Mouse (Mus musculus) limb, embryonic 14.5 days (tissue): ENCODE measurements around the gene Gm609. TPM values are rescaled to one million over a fixed set of nuclear protein-coding genes. Genes with fewer than 3 reads are reported as not detected.

ENCODE experiments used
- ATAC-seq: fragments of 200-750 bp; cut with Nextera tagmentation; 2 replicates; pipeline ENCODE4 v1.8.0; 2017; ENCODE audit warnings: low read depth, moderate number of reproducible peaks, moderate TSS enrichment; ENCODE audit not compliant: low FRiP score
- DNase-seq: peaks from one replicate; pipeline ENCODE4 v3.0.0-alpha.2; 2015; ENCODE audit warnings: low spot score
- H3K27ac ChIP-seq: fragments of 300-500 bp; sonication (generic); replicated peaks from 2 replicates; pipeline ENCODE4 v1.5.1; 2014; ENCODE audit warnings: low read depth, mild to moderate bottlenecking, low read length, moderate library complexity, mixed read lengths
- H3K27me3 ChIP-seq: fragments of 300-500 bp; sonication (generic); 2 replicates; pipeline ENCODE4 v1.6.1; 2014; ENCODE audit warnings: low read length, mixed read lengths; ENCODE audit not compliant: control insufficient read depth, insufficient read depth
- H3K36me3 ChIP-seq: fragments of 300-500 bp; sonication (generic); 2 replicates; pipeline ENCODE4 v1.6.1; 2014; ENCODE audit warnings: mild to moderate bottlenecking, low read length, moderate library complexity, mixed read lengths; ENCODE audit not compliant: control insufficient read depth, insufficient read depth
- H3K4me1 ChIP-seq: fragments of 300-500 bp; sonication (generic); 2 replicates; pipeline ENCODE4 v1.6.1; 2014; ENCODE audit warnings: antibody characterized with exemption, low read length, mixed read lengths; ENCODE audit not compliant: control insufficient read depth, insufficient read depth
- H3K4me2 ChIP-seq: fragments of 300-500 bp; sonication (generic); replicated peaks from 2 replicates; pipeline ENCODE4 v1.6.1; 2014; ENCODE audit warnings: low read depth, mild to moderate bottlenecking, low read length, moderate library complexity; ENCODE audit not compliant: severe bottlenecking
- H3K4me3 ChIP-seq: fragments of 300-500 bp; sonication (generic); replicated peaks from 2 replicates; pipeline ENCODE4 v1.5.1; 2014; ENCODE audit warnings: low read length
- H3K9ac ChIP-seq: fragments of 300-500 bp; sonication (generic); 2 replicates; pipeline ENCODE4 v1.6.1; 2014; ENCODE audit warnings: mild to moderate bottlenecking, low read depth, low read length, moderate library complexity; ENCODE audit not compliant: severe bottlenecking
- H3K9me3 ChIP-seq: fragments of 300-500 bp; sonication (generic); 2 replicates; pipeline ENCODE4 v1.6.1; 2016; ENCODE audit warnings: low read length; ENCODE audit not compliant: control insufficient read depth
- POLR2A ChIP-seq: fragments of 200-500 bp; IDR thresholded peaks from 2 replicates; pipeline ENCODE4 v1.8.0; 2012; ENCODE audit warnings: inconsistent platforms, mild to moderate bottlenecking, moderate library complexity, borderline replicate concordance; ENCODE audit not compliant: insufficient read depth, insufficient read length; ENCODE audit errors: extremely low read depth
- WGBS: fragments of 180-500 bp; shearing (Covaris S2); extraction: QIAGEN DNeasy Blood & Tissue Kit; methylation state at CpG from one replicate; pipeline ENCODE4 v1.1.7; 2014; 5-methylcytosine and 5-hydroxymethylcytosine counted together
- polyA plus RNA-seq, 2 experiments: library from polyadenylated mRNA; depleted of rRNA in 1 of 2; stranded (reverse) in 1 of 2; unstranded in 1 of 2; fragments of >200 nt; fragmentation: Nextera tagmentation in 1 of 2; extraction: Ambion mirVana in 1 of 2; gene quantifications; 2 replicates each; pipeline versions ENCODE4 v1.2.1 to v1.2.3; 2012 to 2014

The Gm609 gene
- polyA plus RNA-seq, 2 experiments: not detected

- H3K4me3 ChIP-seq: no peak overlapping the region
- no peak overlapping the region for H3K4me2 ChIP-seq
- no peak overlapping the region for H3K27ac ChIP-seq
- H3K36me3 ChIP-seq: no peaks in the 10 kb centered on the region
- no peaks in the 10 kb centered on the region for H3K27me3 ChIP-seq
- no peaks in the 10 kb centered on the region for H3K9me3 ChIP-seq
- no peak for TF ChIP-seq POLR2A
- DNase-seq (no peak), ATAC-seq (no peak)
- 95% methylated on average over 2 of the region's 2 CpGs for WGBS
- H3K9ac ChIP-seq: no peak overlapping the region
- no peaks in the 10 kb centered on the region for H3K4me1 ChIP-seq
Observed at GRCm38 (mm10) chr16:45397440-45397839, 95.3 kb downstream of the Gm609 start.

- Histone ChIP-seq H3K9me3 (no peaks in the 10 kb centered on the region), H3K4me3 (no peak overlapping the region)
- no peak for TF ChIP-seq POLR2A
Observed at GRCm38 (mm10) chr16:45392246-45392645, 100.5 kb downstream of the Gm609 start.

GRCm38 (mm10) chr16:45391680-45392079 lies 101.1 kb downstream of the Gm609 start:
- no peak overlapping the region for H3K27ac ChIP-seq
- WGBS: 92% methylated on average over 3 of the region's 3 CpGs
- H3K9me3 ChIP-seq: no peaks in the 10 kb centered on the region
- no peak overlapping the region for H3K4me3 ChIP-seq
- DNase-seq: no peak
- H3K27me3 ChIP-seq: no peaks in the 10 kb centered on the region
- H3K4me1 ChIP-seq: no peaks in the 10 kb centered on the region
- no peak for TF ChIP-seq POLR2A
- no peaks in the 10 kb centered on the region for H3K36me3 ChIP-seq
- no peak for ATAC-seq
- H3K4me2 ChIP-seq: no peak overlapping the region
- H3K9ac ChIP-seq: no peak overlapping the region

More at GRCm38 (mm10) chr16:45392246-45392645, 100.5 kb downstream of the Gm609 start:
- no peaks in the 10 kb centered on the region for H3K36me3 ChIP-seq
- 86% methylated on average over 6 of the region's 6 CpGs for WGBS
- H3K4me1 ChIP-seq: no peaks in the 10 kb centered on the region
- H3K4me2 ChIP-seq: no peak overlapping the region
- no peak overlapping the region for H3K27ac ChIP-seq
- DNase-seq (no peak), ATAC-seq (no peak)
- no peak overlapping the region for H3K9ac ChIP-seq
- no peaks in the 10 kb centered on the region for H3K27me3 ChIP-seq

- H3K27me3 ChIP-seq: no peaks in the 10 kb centered on the region
- H3K36me3 ChIP-seq: no peaks in the 10 kb centered on the region
- DNase-seq (no peak), ATAC-seq (no peak)
- H3K4me3 ChIP-seq: no peak overlapping the region
- no peaks in the 10 kb centered on the region for H3K9me3 ChIP-seq
- 71% methylated on average over 5 of the region's 5 CpGs for WGBS
- TF ChIP-seq POLR2A: no peak
- H3K9ac ChIP-seq: no peak overlapping the region
- no peak overlapping the region for H3K27ac ChIP-seq
- no peak overlapping the region for H3K4me2 ChIP-seq
- H3K4me1 ChIP-seq: no peaks in the 10 kb centered on the region
Observed at GRCm38 (mm10) chr16:45390286-45390956, 102.3 kb downstream of the Gm609 start.

- DNase-seq (no peak), ATAC-seq (no peak)
- no peak for TF ChIP-seq POLR2A
- Histone ChIP-seq H3K36me3 (no peaks in the 10 kb centered on the region), H3K4me2 (no peak overlapping the region), H3K4me3 (no peak overlapping the region), H3K9me3 (no peaks in the 10 kb centered on the region), H3K9ac (no peak overlapping the region), H3K27me3 (no peaks in the 10 kb centered on the region), H3K4me1 (no peaks in the 10 kb centered on the region), H3K27ac (no peak overlapping the region)
- WGBS: 82% methylated on average over 2 of the region's 2 CpGs
Observed at GRCm38 (mm10) chr16:45389833-45390232, 102.9 kb downstream of the Gm609 start.
